Mouse (Mus musculus): ENCODE measurements around the gene H2al2b.
"Not testable (repeated sequence)": the region's sequence is repeated elsewhere in the genome, so short reads cannot be mapped to it uniquely, and the experiment has no call there.

The H2al2b gene

GRCm38 (mm10) chrY:2720574-2720973 is at the start of gene H2al2b:
H2al2b (minus strand) TSS chrY:2720674.
- not testable (repeated sequence) for DNase-seq

All from thymus, adult 18-20 months (tissue).